Mouse (Mus musculus): ENCODE data around the gene Phlpp1. TPM values are rescaled to one million over a fixed set of nuclear protein-coding genes. Genes with fewer than 3 reads are reported as not detected.

Phlpp1 gene
- total and polyA plus RNA-seq, 3 experiments: 5.0 to 9.4 TPM; not detected in 1

- H3K9ac ChIP-seq (ENCODE audit: control insufficient read depth, low read depth, low read length, poor library complexity, severe bottlenecking): no peak overlapping the region
- no peak for DNase-seq (ENCODE audit: low read depth, low spot score)
- H3K4me3 ChIP-seq (ENCODE audit: control insufficient read depth in 1 of 2, insufficient read depth in 1 of 2, low read depth in 2 of 2, low read length in 2 of 2): no peak overlapping the region
- TF ChIP-seq MYB (IDR thresholded peaks at IDR 0.05; ENCODE audit: low read depth, low read length) (no peak), BHLHE40 (IDR thresholded peaks at IDR 0.05; ENCODE audit: borderline replicate concordance, low read depth, low read length) (no peak), USF1 (IDR thresholded peaks at IDR 0.05; ENCODE audit: low read depth, low read length) (no peak), CTCF (IDR thresholded peaks at IDR 0.05 in 2 of 3, conservative IDR thresholded peaks at IDR 0.05 in 1 of 3; ENCODE audit: control insufficient read depth in 1 of 3, insufficient read depth in 1 of 3, low read depth in 2 of 3, low read length in 3 of 3, poor library complexity in 1 of 3, severe bottlenecking in 1 of 3) (no peak), MAFK (IDR thresholded peaks at IDR 0.05; ENCODE audit: borderline replicate concordance, low read depth, low read length) (no peak), ZNF384 (IDR thresholded peaks at IDR 0.05; ENCODE audit: low read depth, low read length) (no peak), NRF1 (IDR thresholded peaks at IDR 0.05; ENCODE audit: insufficient read depth, low read depth, low read length, poor library complexity, severe bottlenecking) (no peak), POLR2AphosphoS5 (IDR thresholded peaks at IDR 0.05; ENCODE audit: borderline replicate concordance, low read depth, low read length) (no peak)
- H3K36me3 ChIP-seq (ENCODE audit: control insufficient read depth in 1 of 2, insufficient read depth in 2 of 2, low read length in 2 of 2): peaks cover 0 to 18% of the 10 kb centered on the region in 2 experiments; a peak in 2 of 4 replicates
- no peaks in the 10 kb centered on the region for H3K9me3 ChIP-seq (replicated peaks; ENCODE audit: insufficient read depth, low read length)
- peaks cover 13 to 16% of the 10 kb centered on the region in 2 experiments for H3K4me1 ChIP-seq (ENCODE audit: control insufficient read depth in 1 of 2, insufficient read depth in 2 of 2, low read length in 2 of 2)
- no peaks in the 10 kb centered on the region for H3K79me2 ChIP-seq (ENCODE audit: control insufficient read depth, insufficient read depth, low read length, poor library complexity)
- no peak overlapping the region for H3K27ac ChIP-seq (ENCODE audit: control insufficient read depth, low read depth, low read length)
- no peaks in the 10 kb centered on the region for H3K27me3 ChIP-seq (ENCODE audit: control insufficient read depth in 1 of 2, insufficient read depth in 2 of 2, low read length in 2 of 2)
These were observed 15.8 kb upstream of the Phlpp1 start for GRCm38 (mm10) chr1:106155702-106156101.

- no peak for TF ChIP-seq KAT2A (conservative IDR thresholded peaks at IDR 0.05; ENCODE audit: low read depth, low read length)
- no peak for TF ChIP-seq TCF12 (IDR thresholded peaks at IDR 0.05; ENCODE audit: low read depth, low read length)
- no peak for TF ChIP-seq E2F4 (IDR thresholded peaks at IDR 0.05; ENCODE audit: borderline replicate concordance, low read depth, low read length)
- no peak for TF ChIP-seq ZNF384 (IDR thresholded peaks at IDR 0.05; ENCODE audit: low read depth, low read length)
- TF ChIP-seq RCOR1 (IDR thresholded peaks at IDR 0.05; ENCODE audit: low read depth, low read length): no peak
- no peak for TF ChIP-seq GABPA (IDR thresholded peaks at IDR 0.05; ENCODE audit: low read depth, low read length)
- no peak for TF ChIP-seq TBP (IDR thresholded peaks at IDR 0.05; ENCODE audit: low read depth, low read length)
- no peak for TF ChIP-seq NRF1 (IDR thresholded peaks at IDR 0.05; ENCODE audit: insufficient read depth, low read depth, low read length, poor library complexity, severe bottlenecking)
- TF ChIP-seq POLR2AphosphoS5 (IDR thresholded peaks at IDR 0.05; ENCODE audit: borderline replicate concordance, low read depth, low read length): no peak
- TF ChIP-seq SMC3 (IDR thresholded peaks at IDR 0.05; ENCODE audit: low read depth, low read length): no peak
- TF ChIP-seq MAZ (IDR thresholded peaks at IDR 0.05; ENCODE audit: low read depth, low read length): no peak
- TF ChIP-seq POLR2AphosphoS2 (IDR thresholded peaks at IDR 0.05; ENCODE audit: low read length): no peak
- no peak for TF ChIP-seq MXI1 (IDR thresholded peaks at IDR 0.05; ENCODE audit: low read depth, low read length)
- no peak for TF ChIP-seq NELFE (IDR thresholded peaks at IDR 0.05; ENCODE audit: low read depth, low read length)
- no peak for TF ChIP-seq RAD21 (IDR thresholded peaks at IDR 0.05; ENCODE audit: low read depth, low read length)
- no peak for TF ChIP-seq CHD1 (IDR thresholded peaks at IDR 0.05; ENCODE audit: low read depth, low read length)
- no peak for TF ChIP-seq HCFC1 (IDR thresholded peaks at IDR 0.05; ENCODE audit: low read depth, low read length)
- no peak for TF ChIP-seq TAL1 (IDR thresholded peaks at IDR 0.05; ENCODE audit: low read length)
- no peak for DNase-seq (ENCODE audit: low read depth, low spot score)
These were observed 13.5 kb upstream of the Phlpp1 start for GRCm38 (mm10) chr1:106157961-106158515.

More at GRCm38 (mm10) chr1:106157961-106158515, 13.5 kb upstream of the Phlpp1 start:
- H3K4me1 ChIP-seq (ENCODE audit: control insufficient read depth in 1 of 2, insufficient read depth in 2 of 2, low read length in 2 of 2): peaks cover 26 to 34% of the 10 kb centered on the region in 2 experiments
- no peak overlapping the region for H3K27ac ChIP-seq (ENCODE audit: control insufficient read depth, low read depth, low read length)
- no peak overlapping the region for H3K4me3 ChIP-seq (ENCODE audit: control insufficient read depth in 1 of 2, insufficient read depth in 1 of 2, low read depth in 2 of 2, low read length in 2 of 2)
- H3K9me3 ChIP-seq (replicated peaks; ENCODE audit: insufficient read depth, low read length): no peaks in the 10 kb centered on the region
- peaks cover 0 to 35% of the 10 kb centered on the region in 2 experiments; a peak in 2 of 4 replicates for H3K36me3 ChIP-seq (ENCODE audit: control insufficient read depth in 1 of 2, insufficient read depth in 2 of 2, low read length in 2 of 2)
- no peaks in the 10 kb centered on the region for H3K79me2 ChIP-seq (ENCODE audit: control insufficient read depth, insufficient read depth, low read length, poor library complexity)
- H3K9ac ChIP-seq (ENCODE audit: control insufficient read depth, low read depth, low read length, poor library complexity, severe bottlenecking): no peak overlapping the region
- H3K27me3 ChIP-seq (ENCODE audit: control insufficient read depth in 1 of 2, insufficient read depth in 2 of 2, low read length in 2 of 2): no peaks in the 10 kb centered on the region

All from MEL (cell line).